Mouse (Mus musculus): ENCODE results near the gene Hyal3. TPM values are rescaled to one million over a fixed set of nuclear protein-coding genes. Genes with fewer than 3 reads are reported as not detected.
"Not testable (repeated sequence)": the region's sequence is repeated elsewhere in the genome, so short reads cannot be mapped to it uniquely, and the experiment has no call there.

Gene Hyal3
- polyA plus RNA-seq, 1 experiment: 2.4 TPM

DNA sequence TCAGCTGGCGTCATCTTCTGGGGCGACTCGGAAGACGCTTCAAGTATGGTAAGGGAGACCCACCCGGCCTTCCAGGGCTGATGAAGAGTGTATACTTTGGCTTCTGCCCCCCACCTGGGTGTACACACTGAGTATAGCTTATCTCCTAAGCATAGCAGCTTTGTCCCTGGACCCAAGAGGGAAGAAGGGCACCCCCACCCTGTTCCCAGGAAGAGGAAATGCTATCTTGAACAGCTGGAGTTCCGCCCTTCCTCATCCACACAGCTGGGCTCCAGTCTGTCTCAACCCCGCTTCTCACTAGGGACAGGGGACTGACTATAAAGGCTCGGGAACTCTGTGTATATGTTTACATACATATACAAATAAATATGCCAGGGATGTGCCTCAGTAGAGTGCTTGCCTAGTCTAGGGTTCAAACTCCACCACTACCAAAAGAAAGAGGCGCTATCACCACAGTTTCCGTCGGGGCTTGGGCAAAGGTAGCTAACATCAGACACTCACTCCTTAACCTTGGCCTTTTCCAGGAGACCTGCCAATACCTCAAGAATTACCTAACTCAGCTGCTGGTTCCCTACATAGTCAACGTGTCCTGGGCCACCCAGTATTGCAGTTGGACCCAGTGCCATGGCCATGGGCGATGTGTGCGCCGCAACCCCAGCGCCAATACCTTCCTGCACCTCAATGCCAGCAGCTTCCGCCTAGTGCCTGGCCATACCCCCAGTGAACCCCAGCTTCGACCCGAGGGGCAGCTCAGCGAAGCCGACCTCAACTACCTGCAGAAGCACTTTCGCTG lies 8.9 kb upstream of the Hyal3 start:
- DNase-seq (ENCODE audit: low read depth): no peak

- no peak for DNase-seq (ENCODE audit: low read depth)
Measured at GRCm38 (mm10) chr9:107572327-107572662, 8.3 kb upstream of the Hyal3 start.

DNA sequence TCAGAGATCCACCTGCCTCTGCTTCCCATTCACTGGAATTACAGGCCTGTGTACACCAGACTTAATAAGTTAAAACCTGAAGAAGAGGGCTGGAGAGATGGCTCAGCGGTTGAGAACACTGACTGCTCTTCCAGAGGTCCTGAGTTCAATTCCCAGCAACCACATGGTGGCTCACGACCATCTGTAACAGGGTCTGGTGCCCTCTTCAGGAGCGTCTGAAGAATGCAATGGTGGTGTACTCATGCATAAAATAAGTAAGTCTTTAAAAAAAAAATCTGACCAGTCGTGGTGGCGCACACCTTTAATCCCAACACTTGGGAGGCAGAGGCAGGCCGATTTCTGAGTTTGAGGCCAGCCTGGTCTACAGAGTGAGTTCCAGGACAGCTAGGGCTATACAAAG lies 6.8 kb upstream of the Hyal3 start:
- not testable (repeated sequence) for DNase-seq (ENCODE audit: low read depth)

DNA sequence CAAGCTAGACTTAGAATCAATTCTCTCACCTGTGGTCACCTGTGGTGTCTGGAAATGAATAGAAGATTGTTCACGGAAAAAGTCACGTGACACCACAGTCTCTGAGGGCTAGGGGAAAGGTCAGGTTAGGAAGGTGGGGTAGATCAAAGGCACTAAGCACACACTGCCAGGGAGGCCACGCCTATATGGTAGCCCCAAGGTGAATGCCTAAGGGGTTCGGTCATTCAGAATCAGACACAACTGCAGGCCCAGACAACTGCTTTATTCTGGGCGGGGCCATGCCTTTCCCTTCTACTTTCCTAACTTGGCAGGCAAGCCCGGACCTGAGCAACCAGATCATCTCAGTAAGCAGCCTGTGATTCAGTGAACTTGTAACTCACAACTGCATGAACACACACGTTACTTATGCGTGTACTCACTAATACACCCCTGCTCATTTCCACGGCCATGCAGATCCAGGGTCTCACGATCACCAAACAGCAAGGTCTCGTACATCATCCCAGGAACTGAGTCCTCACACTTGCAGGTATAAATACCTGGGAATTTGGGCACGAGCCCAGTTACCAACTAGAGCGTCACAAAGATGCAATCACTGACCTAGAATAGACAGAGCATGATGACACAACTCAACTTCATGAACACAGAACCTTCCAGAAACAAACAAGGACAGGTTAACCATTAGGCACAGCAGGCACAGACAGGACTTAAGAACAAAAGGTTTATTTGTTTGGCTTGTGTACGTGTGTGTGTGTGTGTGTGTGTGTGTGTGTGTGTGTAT lies 4.8 kb upstream of the Hyal3 start:
- no peak for DNase-seq (ENCODE audit: low read depth)

GRCm38 (mm10) chr9:107576357-107577107 lies 4.1 kb upstream of the Hyal3 start, which contains the start of gene Hyal1:
Gene Hyal1 (plus strand): TSS chr9:107576927.
- DNase-seq (ENCODE audit: low read depth): no peak

- no peak for DNase-seq (ENCODE audit: low read depth)
Measured at GRCm38 (mm10) chr9:107577871-107578270, 2.7 kb upstream of the Hyal3 start.

DNA sequence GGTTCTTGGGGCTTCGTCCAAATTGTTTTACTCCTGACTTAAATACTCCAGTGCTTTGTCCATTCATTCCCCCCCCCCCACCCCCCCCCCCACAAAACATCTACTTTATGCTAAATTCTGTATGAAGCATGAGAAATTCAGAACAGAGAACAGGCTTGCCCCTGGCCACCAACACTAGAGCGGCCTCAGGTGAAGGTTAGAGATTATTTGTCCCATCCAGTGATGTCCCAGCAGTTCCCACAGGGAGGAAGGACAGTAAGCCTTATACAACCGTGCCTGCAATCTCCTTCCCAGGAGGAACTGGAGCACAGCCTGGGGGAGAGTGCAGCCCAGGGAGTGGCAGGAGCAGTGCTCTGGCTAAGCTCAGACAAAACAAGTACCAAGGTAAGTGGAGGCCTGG lies 2.0 kb upstream of the Hyal3 start, which contains the start of gene Naa80:
Gene Naa80 (plus strand): TSS at position 301 of the 400 bp plus-strand sequence.
- DNase-seq (ENCODE audit: low read depth): no peak

- no peak for DNase-seq (ENCODE audit: low read depth)
Measured at GRCm38 (mm10) chr9:107579023-107579900, 1.4 kb upstream of the Hyal3 start.

DNA sequence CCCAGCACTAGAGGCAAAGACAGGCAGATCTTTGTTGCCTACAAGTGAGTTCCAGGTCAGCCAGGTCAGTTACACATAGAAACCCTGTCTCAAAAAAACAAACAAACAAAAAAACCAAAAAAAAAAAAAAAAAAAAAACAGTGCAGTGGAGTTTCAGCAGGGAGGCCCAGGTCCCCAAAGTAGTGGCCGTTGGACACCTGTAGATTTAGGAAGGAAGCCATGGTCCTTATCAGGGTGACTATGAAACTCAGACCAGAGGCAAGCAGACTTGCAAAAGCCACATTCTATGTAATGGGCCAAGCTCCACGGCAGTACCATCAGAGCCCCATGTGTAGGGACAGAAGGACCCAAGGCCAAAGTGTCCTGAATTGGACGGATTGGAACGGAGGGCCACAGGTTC lies 966 bp downstream of the Hyal3 start:
- no peak for DNase-seq (ENCODE audit: low read depth)

GRCm38 (mm10) chr9:107582509-107583062 lies 2.0 kb downstream of the Hyal3 start:
- no peak for DNase-seq (ENCODE audit: low read depth)

- no peak for DNase-seq (ENCODE audit: low read depth)
Measured at GRCm38 (mm10) chr9:107583174-107583573, 2.6 kb downstream of the Hyal3 start.

- DNase-seq (ENCODE audit: low read depth): no peak
Measured at GRCm38 (mm10) chr9:107586504-107586903, 5.9 kb downstream of the Hyal3 start.

DNA sequence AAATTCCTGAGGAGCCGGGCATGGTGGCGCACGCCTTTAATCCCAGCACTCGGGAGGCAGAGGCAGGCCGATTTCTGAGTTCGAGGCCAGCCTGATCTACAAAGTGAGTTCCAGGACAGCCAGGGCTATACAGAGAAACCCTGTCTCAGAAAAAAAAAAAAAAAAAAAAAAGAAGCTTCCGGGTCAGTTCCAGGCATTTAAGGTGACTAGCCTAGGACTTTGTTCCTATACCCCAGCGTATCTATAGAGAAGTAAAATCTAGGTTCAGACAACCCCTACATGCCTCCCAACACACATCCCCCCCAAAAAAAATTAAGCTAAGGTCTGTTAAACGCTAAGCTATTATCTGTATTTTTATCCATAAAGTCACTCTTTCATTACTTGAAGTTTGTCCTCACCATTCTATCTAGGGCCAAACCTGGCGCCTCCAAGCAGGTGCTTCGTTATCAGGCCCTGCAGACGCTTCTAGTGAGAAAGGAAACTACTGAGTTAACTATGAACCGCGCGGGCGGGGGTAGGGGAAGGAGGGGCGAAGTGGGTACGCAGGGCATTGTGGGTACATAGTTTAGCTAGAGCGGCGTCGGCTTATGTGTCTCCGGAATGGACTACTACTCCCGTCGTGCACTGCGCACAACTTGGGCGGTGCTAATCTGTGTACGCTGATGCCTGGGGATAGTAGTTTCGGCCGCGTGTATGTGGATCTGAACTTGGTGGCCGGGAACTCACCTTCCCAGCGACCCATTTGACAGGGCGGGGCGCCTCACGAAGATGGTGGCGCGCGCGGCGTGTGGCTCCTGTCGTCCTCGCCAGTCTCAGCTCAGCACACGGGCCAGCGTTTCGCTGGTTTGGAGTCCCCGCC lies 6.6 kb downstream of the Hyal3 start, which contains the start of gene Ifrd2:
Gene Ifrd2 (plus strand): TSS at position 669 of the 859 bp plus-strand sequence.
- no peak for DNase-seq (ENCODE audit: low read depth)

DNA sequence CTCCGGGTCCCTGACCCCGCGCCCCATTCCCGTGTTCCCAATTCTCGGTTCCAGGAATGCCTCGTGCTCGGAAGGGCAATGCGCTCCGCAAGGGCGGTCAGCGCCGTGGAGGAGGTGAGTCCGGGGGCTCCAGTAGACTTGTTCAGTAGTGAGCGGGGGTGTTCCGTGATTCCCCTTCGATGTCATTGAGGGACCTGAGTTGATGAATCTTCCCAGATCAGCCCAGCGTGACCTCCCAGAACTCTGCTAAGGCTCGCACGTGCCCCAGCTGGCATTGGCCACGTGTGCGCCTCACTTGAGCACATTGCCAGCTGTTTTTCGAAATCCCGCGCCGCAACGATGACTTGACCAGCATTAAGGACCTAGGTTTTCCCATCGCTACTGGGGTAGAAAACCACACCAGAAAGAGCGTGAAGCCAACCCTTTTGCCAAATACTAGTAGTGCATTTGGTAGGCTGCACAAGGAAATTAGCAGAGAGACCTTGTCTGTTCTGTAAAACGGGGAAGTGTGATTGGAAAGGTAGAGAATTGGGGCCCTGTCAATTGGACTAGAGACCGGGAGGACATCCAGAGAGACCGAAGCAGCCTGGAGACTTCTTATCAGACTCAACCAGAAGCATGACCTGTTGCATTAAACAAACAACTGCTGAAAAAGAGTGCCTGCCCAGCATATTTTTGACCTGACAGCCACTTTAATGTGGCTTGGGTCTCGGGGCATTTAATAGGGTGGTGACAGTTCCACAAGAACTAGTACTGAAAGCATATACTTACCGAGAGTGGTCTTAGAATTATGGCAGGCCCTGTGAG lies 7.4 kb downstream of the Hyal3 start:
- DNase-seq (ENCODE audit: low read depth): no peak

- no peak for DNase-seq (ENCODE audit: low read depth)
Measured at GRCm38 (mm10) chr9:107590058-107590772, 9.6 kb downstream of the Hyal3 start.

DNA sequence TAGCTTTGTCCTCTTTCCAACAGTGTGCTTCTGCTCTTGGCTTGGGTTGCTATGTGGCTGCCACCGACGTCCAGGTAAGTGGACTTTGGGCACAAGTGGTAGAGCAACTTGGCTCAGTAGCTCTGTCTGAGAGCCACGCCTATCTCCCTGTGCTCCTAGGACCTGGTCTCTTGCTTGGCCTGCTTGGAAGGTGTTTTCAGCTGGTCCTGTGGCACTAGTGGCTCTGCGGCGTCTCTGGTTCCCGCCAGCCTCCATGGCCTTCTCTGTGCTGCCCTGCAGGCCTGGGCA lies 10.1 kb downstream of the Hyal3 start:
- no peak for DNase-seq (ENCODE audit: low read depth)

DNA sequence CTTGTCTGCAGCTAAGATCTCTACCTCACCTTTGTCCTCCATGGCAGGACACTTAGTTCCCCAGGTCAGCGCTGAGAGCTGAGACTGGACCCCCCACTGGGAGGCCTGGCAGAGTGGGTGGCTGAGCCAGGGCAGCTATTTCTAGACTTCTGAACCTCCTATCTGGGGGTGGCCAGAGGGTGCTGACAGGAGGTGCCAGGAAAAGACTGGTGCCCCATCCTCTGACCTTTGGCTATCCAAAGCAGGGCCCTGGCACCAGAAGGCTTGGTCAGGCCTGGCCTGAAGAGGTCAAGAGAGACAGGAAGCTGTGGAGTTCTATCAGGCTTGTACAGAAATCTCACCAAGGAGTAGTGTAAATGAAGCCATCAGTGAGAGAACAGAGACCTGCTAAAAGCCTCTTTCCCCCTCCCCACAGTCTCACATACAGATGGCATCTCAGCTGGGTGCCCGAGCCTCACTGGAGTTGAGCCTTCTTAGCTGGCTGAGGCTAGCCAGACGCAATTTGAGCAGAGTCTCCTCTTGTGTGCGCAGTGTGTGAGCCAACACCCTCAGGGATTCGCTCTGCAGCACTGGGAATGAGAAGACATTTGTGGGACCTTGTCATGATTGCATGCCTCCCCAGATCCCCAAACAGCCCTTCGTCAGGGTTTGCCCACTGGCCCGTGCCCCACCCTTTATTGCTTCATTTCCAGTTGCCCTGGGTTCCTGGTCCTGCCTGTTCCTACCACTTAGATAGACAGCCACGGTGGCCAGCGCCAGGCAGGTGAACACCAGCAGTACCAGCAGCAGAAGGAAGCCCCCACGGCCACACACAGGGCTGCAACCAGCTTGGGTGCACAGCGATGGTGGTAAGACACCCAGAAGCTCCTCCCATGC lies 12.7 kb downstream of the Hyal3 start:
- no peak for DNase-seq (ENCODE audit: low read depth)
